Mouse (Mus musculus): ENCODE measurements around the gene Sardh.

Sardh gene

DNA sequence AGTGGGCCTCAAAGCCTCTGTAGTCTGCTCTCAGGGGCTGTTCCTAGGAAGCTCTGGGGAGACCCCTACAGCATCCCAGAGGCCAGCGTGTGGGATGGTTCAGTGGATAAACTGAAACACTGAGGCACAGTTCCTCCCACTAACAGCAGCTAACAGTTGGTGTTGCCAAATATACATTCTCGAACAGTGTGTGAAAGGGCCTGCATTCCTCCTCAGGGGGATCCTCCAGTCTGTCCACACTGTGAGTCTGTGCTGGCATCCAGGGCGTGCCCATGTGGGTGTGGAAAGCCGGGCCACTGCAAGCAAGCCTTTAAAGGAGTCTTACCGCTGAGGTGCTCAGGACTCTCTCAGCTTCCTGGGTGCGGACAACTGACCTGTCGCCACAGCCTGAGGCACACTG is 21.6 kb downstream of the Sardh start:
- DNase-seq (ENCODE audit: low read depth), result no peak

DNA sequence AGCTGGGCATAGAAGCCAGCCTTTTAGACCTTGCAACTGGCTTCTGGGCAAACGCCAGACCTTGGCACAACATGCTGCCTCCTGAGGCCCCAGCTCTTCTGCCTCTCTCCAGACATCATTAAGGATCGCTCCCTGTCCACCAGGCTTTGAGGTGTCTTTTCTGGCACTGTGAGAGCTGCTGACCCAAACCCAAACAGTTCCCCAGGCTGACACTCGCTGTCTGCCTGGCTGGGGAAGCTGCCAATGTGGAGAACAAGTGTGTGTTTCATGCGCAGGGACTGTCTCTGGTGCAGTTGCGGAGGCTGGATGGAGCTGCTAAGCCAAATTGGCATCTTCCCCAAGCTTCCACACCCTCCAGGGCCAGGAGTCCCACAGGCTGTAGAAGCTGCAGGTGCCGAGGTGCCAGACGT is 25.1 kb downstream of the Sardh start:
- no peak for DNase-seq (ENCODE audit: low read depth)

DNA sequence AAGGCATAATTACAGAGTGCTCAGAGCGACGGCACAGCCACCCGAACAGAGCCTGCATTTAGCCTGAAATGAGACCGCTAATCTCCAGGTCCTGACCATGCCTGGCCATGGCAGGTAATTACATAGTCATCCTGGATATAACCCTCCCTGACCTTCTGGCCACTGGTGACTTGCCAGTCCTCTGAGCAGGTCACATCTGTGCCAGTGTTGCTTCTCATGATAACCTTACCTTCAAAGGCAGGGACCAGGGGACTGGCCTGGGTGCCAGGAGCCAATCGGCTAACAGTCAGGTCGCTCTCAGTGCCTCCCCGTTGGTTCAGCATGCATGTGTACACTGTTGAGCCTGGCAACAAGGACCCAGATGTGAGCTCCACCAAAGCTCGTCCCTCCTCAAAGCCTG is 29.6 kb downstream of the Sardh start:
- no peak for DNase-seq (ENCODE audit: low read depth)

DNA sequence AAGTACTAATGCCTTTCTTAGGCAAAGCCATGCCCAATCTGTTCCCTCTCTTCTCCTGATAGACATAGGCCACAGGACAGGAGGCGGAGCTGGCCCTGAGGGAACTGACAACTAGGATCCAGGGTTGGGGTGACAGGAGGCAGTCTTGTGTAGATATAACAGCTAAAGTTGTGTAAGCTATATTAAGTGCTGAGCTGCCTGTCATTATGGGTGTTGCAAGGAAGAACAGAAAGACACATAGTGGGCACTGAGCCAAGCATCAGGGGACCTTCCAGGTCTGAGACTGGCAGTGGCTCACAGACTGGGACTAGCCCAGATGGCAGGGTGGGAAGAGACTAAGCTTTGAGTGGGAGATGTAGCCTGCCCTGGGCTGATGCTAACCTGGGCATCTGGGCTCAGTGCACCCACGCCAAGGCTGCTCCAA is 30.0 kb downstream of the Sardh start:
- DNase-seq (ENCODE audit: low read depth), result no peak

DNA sequence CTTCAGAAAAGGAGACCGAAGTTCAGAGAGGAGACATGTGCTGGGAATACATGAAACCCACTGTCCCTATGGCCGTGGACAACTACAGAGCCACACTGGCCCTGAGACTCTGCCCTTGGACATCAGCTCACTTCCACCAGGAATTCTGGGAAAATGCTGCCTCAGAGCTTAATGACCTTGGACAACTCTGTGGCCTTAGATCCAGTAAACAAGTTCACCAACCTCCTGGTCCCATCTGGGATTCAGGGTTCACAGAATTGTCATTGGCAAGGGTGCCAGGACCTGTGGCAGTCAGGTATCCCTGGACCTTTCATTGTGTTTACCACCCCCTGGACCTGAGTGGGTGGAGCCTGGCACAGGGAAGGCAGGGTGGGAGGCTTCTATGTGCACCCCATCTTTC is 32.6 kb downstream of the Sardh start:
- no peak for DNase-seq (ENCODE audit: low read depth)

DNA sequence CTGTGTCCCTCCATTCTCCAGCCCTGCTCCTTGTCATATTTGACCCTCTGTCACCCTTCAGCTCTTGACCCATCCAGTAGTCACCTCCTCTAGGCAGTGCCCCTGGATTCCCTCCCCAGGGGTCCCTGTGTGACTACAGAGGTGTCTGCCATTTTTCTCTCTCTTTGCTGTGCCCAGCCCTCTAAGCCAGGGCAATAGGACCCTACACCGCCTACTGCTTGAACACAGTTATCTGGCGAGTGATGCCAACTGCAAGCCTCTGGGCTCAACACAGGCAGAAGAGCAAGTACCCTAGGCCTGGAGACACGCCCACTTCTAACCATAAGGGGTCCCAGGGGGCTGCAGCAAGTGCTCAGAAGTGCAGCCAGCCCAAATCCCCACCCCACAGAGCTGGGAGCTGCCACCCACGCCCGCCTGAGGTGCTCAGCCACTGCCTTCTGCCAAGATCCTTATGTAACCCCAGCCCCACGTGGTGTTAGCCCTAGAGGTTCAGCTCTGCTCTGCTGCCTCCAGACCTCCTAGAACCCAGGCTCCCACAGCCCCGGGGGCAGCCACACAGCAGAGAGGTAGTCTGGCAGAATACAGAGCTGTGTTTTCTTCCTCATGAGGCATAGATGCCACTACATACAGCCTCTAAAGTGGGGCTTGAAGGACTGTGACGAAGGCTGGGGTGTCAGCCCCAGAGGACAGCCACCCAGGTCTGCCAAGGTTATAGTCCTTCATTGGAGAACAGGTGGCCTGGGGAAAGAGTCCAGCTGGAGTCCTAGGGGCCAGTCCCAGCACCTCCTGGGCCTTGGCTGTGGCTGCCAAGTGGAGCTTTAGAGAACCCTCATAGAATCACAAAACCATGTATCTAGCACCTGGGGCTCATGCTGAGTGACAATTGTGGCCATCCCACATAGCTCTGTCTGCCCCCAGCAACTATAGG is 35.9 kb downstream of the Sardh start:
- peak; percentile 48 for DNase-seq (ENCODE audit: low read depth)

DNA sequence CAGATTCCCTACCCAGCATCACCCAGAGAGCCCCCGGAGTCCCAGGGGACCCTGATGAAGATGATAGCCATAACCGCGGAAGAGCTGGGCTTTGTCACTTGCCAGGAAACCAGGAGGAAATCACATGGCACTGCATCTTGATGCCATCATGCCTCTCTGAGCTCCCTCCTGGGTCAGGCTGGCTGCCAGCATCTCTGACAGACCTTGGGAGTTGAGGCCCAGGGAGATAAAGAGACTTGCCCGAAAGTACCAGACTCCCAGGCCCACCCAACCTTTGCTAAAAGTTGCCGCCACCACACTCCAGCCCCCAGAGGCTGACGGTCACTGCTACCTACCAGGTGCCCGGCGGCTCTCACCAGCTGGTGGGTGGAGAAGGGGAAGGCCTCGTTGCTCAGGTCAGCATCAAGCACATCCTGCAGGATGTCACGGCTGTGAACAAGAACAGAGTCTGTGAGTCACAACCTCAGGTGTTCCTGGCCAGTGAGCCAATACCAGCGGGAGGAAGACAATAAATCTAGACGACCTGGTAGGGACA is 37.4 kb downstream of the Sardh start:
- DNase-seq (ENCODE audit: low read depth), result no peak

DNA sequence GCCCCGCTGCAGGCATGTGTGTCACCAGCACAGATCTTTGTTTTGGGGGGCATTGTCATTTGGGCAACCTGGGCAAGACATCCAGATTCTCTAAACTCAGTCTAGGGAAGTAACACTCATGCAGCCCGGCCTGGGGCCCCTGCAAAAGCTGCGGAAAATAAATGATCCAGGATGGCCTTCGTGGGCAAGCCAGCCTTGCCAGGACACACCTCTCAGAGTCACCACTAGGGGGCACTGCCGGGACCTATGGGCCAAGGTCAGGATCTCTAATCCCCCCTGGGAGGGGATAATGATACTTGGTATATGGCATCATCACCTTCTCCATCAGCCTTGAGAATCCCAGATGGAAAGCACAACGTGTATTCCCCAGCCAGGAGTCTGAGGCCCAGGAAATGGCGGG is 37.9 kb downstream of the Sardh start:
- DNase-seq (ENCODE audit: low read depth), result peak; percentile 29

DNA sequence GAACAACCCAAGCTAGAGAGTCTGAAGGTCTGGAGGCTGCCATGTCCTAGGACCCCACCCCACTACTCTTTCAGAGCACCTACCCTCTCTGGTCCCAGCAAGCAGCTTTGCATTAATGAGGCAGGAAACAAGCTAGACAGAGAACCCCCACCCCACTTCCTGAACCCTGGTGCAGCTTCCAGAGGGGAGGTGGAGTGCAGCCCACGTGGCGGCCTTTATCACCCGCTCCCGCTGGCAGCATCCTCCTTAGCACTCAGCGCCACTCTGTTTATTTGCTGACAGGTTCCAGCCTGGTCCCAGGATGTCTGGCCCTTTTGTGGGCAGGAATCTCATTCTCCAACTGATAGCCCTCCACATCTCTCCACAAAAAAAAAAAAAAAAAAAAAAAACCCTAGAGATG is 38.3 kb downstream of the Sardh start:
- no peak for DNase-seq (ENCODE audit: low read depth)

DNA sequence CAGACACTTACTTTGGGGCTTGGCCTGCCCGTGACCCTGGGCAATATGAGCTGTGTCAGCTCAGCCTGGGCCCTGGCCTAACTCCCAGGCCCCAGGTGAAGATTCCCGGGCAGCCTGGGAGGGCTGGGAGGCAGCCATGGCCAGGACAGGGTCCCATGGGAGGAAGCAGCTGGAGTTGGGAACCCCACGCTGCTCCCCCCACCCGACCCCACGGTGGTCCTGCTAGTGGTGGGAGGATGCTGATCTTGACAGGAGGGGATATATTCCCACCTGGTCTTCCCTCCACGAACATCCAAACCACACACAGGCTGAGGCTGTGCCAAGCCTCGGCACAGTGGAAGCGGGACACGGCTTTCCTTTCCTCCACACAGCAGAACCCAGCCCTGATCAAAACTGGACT is 38.8 kb downstream of the Sardh start:
- no peak for DNase-seq (ENCODE audit: low read depth)

DNA sequence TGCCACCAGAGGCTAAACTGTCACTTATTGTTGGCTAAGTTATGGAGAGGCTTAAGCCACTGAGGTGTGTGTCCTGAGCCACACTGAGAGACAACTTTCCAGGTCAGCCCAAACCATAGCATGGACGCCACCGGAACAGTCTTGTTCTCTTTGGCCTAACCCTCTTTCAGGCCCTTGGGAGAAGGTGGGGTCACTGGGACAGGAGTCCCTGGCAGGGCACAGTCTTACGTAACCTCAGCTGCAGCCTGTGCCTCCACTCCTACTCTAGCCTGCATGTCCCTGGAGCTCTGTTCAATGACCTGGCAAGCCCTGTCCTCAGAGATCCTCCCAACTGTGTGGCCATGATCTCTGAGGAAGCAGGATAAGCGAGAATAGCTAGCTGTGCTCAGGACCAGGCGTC is 41.0 kb downstream of the Sardh start:
- DNase-seq (ENCODE audit: low read depth), result no peak

DNA sequence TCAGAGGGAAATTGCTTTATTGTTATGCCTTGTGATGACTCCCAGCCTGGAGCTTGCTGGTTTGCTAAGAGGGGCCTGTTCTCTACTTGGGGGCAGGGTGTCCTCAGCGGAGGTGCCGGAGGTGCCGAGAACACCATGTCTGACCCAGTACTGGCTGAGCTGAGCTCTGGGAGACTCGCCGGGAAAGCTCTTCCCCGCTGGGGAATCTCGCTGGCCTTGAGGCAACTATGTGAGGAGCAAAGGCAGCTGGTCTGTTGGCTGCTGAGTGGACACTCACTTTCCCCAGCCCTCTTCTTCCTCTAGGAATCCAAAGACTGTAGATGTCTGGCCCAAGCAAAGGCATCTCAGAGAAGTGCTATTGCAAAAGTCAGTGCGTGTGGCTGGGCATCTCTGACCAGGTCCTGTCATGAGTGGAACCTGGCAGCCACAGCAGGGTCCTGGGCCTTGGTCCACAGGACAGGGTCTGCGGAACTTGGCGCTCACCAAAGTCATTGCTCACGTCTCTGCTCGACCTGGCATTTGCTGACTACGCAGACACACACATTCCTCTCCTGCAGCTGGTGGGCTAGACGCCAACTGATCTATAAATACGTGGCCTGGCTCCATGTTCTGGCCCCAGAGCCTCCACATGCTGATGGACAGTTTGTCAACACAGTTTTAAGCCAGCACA is 41.9 kb downstream of the Sardh start:
- peak; percentile 70 for DNase-seq (ENCODE audit: low read depth)

DNA sequence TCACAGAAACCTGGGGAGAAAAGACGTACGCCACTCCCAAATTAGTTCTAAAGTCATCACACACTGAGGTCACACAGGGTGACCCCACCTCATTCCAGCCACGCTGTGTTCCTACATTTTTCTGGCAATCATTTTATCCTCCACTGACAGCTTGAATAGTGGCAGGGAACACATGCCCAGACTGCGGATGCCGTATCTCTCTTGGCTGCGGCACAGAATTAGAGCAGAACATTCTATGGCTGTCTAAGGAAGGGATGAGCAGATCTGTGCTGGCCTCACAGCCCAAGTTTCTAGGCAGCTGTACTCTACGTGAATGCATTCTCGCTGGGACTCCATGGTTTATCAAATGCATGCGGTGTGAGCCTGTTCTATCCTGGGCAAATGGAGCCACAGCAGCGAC is 42.5 kb downstream of the Sardh start:
- DNase-seq (ENCODE audit: low read depth), result no peak

DNA sequence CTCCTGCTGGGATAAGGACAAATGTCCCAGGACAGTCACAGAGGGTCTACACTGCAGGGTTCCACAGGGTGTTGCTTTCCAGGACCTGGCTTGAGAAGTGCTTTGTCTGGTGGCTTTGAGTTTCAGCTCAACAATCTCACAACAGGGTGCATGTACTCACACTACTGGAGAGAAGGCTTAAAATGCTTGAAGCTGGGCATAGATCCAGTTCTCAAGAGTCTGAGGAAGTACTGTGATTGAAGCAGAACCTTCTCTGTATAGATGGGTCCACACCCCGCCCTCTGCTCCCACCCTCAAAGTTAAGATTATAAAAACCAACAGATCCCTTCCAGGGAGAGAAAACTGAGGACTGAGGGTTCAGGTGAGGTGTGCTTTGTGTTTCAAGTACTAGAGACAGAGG is 47.6 kb downstream of the Sardh start:
- no peak for DNase-seq (ENCODE audit: low read depth)

DNA sequence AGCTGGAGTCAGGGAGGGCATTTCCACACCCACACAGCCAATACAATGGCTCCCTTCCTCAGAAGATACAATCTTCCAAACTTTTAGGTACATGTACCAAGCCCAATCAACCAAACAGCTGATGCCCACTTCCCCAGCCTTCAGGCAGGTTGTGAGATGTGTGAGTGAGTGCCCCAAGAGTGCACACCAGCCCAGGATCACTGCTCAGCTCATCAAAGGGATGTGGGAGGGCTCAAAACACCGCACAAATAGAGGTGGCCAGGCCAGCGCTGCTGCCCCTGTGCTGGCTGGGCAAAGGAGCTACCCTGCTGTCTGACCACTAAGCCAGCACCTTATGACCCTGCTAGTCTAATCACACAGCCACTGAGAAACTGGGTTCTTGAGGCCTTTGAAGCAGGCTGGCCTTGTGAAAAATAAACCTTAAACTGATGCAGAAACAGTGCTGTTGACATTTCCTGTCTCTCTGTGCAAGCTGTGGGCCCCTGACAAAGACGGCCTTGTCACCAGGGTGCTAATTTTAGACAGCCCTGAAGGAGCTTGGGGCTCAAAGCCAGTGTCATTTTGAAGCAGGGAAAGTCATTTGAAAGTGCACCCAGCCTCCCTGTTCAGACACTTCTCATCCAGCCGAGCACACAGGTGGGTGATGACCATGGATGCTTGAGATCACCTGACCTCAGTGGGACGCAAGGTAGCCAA is 49.4 kb downstream of the Sardh start:
- no peak for DNase-seq (ENCODE audit: low read depth)

DNA sequence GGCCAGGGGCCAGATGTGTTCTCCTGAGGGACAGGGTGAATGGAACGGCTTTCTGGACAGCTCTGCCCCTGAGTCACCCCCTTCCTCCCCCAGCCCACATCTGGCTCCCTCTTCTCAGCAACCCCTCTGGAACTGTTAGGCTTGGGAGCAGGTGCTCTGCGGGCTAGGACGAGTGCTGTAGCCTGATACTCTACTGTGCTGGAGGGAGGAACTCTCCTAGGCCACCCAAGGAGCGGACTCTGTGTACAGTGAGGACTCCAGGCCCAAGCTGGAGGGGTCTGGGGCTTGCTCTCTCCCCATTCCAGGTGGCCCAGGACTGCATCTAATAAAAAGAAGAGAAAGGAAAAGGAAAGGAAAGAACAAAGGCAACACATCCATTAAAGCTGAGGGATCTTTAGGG is 58.1 kb downstream of the Sardh start:
- DNase-seq (ENCODE audit: low read depth), result no peak

DNA sequence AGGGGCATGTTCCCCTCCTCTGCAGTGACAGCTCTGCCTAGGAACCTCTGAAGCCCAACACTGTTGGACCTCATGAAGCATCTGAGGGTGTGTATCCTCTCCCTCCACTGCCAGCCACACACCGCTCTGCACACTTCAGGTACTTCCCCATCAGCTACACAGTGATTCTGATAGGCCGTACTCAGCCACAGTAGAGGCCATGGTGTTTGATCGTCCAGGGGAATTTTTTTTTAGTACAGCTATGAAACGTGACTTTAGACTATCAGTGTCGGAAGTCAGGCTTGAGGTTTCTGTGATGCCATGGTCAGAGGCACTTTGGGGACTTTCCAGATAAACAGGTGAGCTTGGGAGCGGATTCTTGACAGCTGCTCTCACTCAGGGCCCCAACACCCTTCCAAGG is 60.6 kb downstream of the Sardh start:
- DNase-seq (ENCODE audit: low read depth), result no peak

DNA sequence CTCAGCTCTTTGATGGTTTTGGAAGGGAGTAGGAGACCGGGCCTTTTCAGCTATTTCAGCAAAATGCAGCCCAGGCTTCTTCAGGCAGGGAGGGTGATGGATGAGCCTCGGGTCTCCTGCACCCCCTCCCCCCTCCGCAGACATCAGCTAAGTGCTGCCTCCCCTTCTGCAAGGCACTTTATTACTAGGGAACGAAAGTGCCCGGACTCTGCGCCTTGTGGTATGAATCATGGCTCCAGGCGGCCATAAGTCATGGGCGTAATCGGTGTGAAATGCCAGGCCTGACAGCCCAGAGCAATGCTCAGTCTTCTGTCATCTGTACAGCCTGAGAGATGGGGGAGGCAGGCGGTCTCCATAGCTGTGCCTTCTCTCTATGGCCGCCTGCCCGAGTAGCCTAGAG is 64.4 kb downstream of the Sardh start:
- DNase-seq (ENCODE audit: low read depth), result peak; percentile 80

DNA sequence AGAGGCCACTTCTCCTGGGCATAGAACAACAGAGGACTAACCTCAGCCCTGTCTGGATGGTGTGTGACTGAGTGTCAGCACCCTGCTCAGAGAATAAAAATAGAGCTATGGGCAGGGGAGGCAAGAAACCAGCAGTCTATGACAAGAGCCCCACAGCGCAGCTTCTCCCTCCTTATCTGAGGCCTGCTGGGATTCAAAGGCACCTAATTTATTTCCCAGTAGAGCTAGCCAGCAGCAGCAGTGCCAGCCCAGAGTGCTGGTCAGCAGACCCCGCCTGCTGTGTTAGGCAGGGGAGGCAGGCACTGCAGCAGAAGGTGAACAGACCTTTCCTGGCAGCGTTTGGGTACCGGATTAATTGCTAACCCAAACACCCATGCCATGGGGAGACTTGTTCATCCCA is 66.2 kb downstream of the Sardh start:
- DNase-seq (ENCODE audit: low read depth), result no peak

DNA sequence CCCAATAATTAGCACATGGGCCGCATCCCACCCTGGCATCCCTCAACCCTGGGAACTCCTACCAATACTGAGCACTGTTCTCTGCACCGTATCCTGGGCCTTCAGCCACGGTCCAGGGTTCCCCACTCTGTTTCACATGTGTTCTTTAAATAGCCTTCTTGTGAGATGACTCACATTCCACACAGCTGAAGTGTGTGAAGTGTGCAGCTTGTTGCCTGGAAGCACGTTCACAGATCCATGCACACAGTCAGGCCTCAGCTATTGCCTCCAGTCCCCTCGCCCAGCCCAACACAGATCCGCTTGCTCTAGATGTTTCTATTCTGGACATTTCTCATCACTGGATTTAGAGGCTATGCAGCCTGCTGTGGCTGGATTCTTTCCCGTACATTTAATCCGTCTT is 69.0 kb downstream of the Sardh start:
- peak; percentile 47 for DNase-seq (ENCODE audit: low read depth)

DNA sequence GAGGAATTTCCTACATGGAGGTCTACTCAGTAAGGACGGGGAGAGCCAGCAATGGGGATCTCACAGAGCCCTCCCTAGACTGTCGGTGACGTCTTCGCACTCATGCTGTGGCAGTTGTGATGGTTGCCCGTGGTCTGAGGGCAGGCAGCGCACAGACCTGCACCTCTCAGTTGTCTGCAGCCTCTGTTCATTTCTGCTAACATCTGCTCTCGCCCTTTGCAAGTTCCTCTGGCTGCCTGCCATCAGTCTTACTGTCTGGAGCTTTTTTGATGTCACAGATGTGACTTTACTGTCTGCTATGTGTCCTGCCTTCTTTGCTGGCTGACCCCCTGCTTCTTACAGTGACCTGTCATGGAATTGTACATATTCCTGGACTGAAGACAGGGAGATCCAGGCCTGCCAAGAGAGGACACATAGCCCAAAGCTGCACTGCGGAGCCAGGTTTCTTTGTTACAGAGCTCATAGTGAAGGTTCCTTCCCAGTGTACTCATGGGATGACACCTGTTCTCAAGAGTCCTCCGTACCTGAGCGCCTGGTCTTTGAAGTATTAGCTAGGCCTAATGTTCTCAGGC is 72.4 kb downstream of the Sardh start:
- DNase-seq (ENCODE audit: low read depth), result peak; percentile 22

DNA sequence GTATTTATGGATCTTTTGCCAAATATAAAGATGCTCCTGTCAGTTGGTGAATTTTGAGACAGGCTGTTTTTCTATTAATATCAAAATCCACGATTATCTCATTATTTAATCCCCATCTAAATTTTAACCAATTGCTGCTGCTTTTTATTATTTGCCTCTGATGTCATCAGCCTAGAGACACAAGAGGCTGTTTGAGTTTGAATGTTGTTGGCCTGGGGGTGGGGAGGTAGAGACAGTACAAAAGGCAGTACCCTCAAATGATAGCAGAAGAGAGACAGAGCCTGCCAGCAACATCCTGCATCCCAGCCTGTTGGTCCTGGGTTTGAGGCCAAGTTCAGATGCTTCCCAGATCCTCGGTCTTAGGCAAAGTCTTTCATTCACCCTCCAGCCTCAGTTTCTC is 73.9 kb downstream of the Sardh start:
- no peak for DNase-seq (ENCODE audit: low read depth)

Measured in NIH3T3 (cell line).